Mouse (Mus musculus): ENCODE results near the gene Hist1h4d.
A peak's percentile ranks its signal among the peaks of the same experiment; 100 is the strongest.

The Hist1h4d gene

DNA sequence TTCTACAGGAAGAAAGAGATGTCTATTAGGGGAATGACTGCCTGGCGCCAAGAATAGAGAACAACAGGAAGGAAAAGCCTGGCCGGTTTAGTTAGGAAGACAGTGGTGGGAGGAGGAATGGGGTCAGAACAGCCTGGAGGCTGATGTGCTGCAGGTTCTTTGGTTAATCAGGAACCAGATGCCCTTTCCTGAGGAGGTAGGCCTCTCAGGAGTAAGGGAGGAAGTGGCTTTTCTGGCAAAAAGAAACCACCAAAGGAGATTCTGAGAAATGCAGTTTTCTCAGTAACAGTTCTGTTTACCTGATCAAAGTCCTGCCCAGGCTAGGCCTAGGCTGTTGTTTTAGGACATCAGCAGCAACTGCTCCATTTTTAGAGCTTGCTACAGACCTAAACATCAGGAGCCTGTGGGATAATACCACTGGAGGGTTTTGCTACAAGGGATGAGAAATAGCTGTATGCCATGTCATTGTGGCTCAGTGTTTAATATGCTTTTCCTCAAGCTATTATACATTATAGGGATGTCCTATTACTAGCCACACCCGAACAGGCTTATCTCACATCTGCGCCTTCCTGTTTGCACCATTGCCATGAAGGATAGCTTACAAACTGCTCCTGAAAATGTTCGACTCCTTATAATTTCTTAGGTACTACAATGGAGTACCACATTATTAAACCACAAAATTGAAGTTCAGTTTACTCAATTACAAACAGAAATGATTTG, 11.8 kb downstream of the Hist1h4d start:
- DNase-seq (ENCODE audit: low read depth, low spot score) = no peak

DNA sequence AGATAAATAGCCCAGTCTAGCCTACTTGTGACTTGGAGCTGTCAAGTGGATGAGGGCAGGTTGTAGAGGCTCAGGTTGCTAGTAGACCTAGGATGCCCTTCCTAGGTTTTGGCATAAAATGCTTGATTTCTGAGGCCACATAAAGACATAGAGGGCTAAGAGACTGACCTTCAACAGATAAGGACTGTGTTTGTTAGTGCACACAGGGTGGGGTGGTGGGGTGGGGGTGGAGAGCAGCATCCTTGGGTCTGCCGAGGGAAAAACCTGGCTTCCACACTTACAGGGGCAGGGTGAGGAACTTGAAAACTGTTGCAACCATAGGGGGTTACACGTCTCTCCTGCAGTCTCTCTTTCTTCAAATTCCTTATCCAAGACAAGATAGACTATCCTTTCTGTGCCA, 13.8 kb downstream of the Hist1h4d start:
- DNase-seq (ENCODE audit: low read depth, low spot score) = no peak

DNA sequence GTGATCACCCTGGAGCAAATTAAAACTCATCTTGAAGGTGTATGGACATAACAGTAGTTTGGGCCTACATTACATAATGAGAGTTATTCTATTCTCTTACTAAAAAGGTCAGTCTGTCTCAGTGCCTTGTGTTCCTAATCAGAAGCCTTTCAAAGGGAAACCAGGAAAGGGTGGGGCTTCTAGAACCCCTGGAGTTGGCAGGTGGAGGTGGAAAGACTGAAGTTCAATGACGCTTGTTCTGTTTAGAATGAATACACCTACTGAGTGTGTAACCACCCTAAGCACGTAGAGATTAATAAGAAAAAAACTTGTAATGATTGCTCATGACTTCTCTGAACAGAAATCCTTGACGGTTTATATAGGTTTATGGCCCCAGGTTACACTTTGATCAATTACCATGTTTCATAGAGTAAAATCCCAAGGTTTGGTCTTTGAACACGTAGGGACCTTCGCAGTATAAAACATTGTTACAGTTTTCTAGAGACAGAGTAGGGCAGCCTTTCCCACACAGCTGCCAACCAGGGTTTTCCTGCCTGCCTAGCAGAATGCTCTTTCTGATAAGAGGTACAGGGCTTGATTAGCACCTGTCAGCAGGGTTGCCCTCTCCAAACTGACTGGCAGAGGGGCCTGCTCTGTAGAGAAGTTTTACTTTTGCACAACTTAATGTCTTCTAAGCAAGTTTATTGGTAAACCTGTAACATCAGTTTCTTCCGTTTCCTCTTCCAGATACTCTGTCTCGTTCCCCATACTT, 14.4 kb downstream of the Hist1h4d start:
- DNase-seq (ENCODE audit: low read depth, low spot score) = no peak

DNA sequence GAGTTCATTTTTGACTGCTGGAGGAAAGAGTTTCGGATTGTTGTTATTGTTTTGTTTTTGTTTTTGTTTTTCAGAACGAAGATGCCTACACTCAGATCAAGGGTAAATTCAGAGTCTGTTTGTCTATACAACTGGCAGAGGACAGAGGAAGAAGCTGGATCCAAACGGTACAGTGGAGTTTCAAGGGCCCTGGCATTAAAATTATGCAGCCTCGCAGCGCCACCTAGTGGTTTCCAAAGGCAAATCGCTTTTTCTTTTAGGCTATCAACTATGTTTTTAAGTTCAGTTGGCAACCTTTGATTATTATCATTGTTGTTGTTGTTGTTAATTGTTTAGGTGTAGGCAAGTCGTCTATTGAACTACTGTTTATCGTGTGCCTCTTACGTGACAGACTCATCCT, 16.6 kb downstream of the Hist1h4d start:
- DNase-seq (ENCODE audit: low read depth, low spot score) = peak; percentile 88

DNA sequence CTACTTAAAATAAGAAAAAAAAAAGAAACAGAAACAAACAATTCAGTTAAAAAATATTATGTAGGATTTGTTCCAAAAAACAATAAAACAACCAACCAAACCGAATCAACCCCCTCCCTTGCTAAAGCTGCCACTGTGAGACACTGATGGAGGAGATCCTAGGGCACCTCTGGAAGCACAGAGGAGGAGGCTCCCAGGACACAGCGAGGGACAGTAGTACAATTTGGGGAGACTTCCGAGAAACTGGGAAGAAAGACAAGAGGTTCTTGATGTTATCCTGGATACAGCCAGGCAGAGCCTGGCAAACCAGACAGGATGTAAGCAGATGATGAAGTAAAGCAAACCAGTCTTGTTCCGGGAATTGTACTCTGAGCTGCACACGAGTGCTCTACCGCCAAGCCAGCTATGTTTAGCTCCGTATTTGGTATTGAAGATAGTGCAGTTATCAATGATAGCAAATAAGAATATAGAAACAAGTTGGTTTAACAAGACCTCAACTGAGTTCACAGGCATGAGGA, 21.8 kb downstream of the Hist1h4d start:
- no peak for DNase-seq (ENCODE audit: low read depth, low spot score)

DNA sequence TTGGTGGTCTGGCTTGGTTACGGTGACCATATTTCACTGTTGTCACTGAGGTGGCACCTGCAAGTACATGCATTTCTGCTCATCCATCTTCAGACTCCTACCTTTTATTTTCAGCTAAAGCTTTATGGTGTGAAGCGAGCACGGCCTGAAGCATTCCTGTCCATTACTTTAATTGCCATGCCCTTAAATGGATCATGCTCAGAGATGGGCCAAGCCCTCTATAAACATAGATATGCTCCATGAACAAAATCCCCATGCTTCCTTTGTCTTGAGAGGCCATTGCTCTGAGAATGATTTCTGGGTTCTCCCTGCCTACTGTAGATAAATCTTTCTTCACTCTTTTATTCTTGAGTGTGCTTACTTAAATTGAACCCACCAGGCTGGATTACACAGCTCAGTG, 23.1 kb downstream of the Hist1h4d start:
- DNase-seq (ENCODE audit: low read depth, low spot score) = no peak

DNA sequence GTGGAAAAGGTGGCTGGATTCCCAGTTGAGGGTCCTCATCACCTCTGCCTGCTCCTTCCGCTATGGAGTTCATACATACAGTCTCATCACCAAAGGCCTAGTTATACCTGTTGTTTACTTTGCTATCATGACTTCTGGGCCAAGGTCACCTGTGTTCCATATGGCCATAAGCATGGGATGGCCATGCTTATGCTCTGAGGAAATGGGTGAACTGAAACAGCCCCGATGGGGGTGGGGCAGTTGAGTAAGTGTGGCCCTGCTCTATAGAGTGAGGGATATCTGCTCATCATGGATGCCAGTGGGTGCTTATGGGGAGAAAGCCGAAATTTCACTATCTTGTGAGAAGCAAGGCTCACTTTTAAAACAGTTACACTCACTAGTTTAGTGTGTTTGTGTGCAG, 23.7 kb downstream of the Hist1h4d start:
- no peak for DNase-seq (ENCODE audit: low read depth, low spot score)

DNA sequence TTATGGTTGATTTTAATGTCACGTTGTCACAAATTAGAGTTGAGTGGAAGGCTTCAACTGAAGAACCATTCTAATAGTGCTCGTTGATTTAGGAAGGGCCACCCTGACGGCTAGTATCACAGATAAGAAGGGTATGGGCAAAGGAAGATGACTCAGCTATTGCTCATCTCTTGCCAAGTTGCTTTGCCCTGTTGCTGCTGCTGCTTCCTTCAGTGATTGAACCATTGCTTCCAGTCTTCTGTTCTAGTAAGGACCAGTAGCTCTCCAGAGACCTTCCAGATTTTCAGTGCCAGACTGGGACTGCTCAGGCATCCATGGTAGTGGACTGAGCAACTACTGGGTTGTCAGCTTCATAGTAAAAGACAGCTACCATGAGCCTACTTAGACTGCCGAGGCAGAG, 27.8 kb downstream of the Hist1h4d start:
- peak; percentile 29 for DNase-seq (ENCODE audit: low read depth, low spot score)

DNA sequence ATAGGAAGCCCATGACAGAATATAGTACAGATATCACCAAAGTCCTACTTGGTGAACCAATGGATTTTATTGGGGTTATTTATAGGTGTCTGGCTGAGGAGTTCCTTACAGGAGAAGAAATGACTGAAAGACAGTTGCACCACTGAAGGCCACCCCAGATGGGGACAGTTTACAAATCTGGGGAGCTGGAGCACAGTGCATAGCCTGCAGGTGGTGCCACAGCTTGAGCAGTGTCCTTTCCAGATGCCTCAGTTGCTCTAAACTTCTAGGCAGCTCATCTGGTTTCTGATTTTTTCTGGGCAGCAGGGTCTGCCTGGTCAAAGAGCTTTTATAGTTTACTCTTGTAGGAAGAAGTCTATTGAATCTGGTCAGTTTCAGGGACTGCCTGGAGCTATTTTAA, 28.4 kb downstream of the Hist1h4d start:
- no peak for DNase-seq (ENCODE audit: low read depth, low spot score)

DNA sequence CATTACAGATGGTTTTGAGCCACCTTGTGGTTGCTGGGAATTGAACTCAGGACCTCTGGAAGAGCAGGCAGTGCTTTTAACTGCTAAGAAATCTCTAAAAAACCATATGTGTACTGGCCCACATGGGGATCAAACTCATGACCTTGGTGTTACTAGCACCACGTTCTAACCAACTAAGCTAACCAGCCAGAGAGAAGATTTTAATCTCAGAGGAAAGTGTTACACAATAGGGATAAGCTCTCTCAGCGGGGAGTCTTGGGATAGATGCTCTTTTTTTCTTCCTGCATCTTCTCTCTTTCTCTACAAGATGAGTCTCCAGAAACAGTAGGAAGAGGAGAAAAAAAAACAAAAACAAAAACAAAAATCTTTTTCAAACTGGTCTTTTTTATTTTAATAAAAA, 29.0 kb downstream of the Hist1h4d start:
- no peak for DNase-seq (ENCODE audit: low read depth, low spot score)

DNA sequence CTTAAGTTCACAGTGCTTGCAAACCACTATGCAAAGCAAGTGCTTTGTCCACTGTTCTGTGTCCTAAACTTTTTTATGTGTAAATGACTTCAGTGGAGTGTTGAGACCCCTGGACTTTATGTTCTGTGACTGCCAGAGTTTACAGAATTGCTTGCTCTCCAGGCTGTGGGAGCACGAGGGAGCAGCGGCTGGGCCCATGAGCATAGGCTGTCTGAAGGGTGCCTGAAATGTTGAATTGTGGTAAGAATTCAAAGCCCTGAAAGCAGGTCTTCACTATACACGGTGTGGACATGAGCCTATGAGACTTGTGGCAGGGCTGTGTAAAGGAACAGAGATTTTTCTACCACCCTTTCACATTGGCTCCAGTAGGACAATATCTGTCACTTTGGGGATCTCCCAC, 30.2 kb downstream of the Hist1h4d start:
- DNase-seq (ENCODE audit: low read depth, low spot score) = no peak

DNA sequence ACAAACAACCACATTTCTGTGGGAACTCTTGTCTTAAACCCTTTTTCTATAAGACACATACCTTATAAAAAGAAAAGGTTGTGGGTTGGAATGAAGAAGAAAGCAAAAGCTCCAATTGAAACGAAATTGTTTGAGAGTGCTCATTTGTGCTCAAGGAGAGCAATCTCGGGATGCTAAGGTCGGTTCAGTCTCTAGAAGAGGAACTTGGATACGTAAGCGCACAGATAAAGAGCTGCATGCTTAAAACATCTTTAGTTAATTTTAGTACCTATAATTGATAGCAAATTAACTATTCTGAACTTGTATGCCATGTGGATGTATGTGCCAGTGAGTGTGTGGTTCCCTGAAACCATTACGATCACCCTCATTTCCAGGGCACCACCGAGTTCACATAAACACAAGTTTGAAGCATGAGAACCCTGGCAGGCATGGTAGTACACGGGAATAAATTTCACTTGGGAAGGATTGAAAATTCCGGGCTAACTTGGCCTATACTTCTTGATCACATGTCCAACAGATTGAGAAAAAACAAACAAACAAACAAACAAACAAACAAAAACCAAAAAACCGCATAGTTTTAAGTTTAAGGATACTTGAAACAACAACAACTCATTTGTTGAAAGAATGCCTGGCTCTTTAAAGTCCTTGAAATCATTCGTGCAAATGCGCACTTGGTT, 38.8 kb downstream of the Hist1h4d start:
- peak; percentile 13 for DNase-seq (ENCODE audit: low read depth, low spot score)

DNA sequence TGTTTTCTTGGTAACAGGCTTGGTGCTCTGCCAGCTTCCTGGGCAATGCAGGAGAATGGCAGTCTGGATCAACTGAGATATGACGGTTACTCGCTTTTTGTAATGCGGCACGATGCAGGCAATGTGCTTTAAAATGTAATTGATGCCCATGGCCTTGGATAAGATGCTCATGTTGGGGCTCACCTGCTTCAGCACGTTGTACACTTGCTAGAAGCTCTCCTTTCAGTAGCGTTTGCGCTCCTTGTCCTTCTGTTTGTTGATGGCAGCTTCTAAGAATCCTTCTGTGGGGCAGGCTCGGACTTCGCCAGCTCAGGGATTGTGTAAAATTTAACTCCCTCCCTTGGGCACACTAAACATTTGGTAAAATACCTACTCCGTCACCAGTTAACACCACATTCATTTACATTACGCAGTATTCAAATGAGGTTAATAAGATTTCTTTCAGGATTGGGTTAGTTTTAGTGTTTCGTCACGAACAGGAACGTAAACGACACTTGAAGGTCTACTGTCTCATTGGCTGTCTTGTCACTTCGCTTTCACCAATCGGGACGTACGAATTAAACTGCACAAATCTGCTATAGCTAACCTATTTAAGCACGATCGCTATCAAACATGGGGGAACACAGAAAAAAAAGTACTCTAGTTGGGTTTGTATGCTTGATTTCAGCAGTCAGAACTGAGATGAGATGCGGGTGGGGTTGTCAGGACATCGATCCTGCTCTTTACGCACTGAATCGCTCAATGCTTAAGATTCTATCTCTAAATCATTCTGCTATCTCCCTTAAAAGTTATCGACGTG, 39.5 kb downstream of the Hist1h4d start, which contains the start of gene Hist1h2be:
Gene Hist1h2be (minus strand): TSS at position 392 of the 799 bp plus-strand sequence.
- DNase-seq (ENCODE audit: low read depth, low spot score) = peak; percentile 97

DNA sequence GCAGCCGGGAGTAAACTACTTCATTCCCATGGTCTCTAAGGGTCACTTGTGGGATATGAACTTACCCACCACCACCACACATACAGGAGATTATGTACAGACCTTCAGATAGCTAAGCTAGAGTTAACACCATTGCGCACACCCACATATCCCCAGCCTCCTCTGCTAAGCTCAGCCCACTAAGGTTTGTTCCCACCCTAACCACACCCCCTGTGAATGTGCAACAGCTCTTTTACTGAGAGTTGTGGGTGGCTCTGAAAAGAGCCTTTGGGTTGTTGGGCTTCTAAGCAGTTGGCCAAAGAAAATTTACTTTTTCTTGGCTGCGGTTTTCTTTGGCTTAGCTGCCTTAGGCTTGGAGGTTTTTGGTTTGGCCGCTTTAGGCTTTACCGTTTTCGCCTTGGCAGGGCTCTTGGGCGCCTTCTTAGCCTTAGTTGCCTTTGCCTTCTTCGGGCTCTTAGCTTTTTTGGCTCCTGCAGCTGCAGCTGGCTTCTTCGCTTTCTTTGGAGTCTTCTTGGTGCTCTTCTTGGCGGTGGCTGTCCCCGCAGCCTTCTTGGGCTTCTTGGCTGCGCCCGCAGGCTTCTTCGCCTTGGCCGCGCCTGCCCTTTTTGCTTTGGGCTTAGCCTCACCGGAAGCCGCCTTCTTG, 40.3 kb downstream of the Hist1h4d start:
- peak; percentile 92 for DNase-seq (ENCODE audit: low read depth, low spot score)

DNA sequence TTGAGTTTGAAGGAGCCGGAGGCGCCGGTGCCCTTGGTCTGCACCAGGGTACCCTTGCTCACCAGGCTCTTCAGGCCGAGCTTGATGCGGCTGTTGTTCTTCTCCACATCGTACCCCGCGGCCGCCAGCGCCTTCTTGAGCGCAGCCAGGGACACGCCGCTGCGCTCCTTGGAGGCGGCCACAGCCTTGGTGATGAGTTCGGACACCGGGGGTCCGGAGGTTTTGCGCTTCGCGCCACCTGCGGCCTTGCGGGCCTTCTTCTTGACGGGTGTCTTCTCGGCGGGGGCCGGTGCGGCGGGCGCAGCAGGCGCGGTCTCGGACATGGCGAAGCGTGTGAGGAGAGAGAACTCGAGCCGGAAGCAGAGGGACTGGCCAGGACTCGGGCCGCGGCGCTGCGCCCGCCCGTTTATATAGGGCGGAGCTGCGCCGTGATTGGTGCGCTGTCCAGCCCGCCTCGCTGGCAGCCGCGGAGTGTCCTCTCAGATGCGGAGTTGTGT, 40.8 kb downstream of the Hist1h4d start, which contains the start of gene Hist1h1e:
Gene Hist1h1e (minus strand): TSS at position 384 of the 497 bp plus-strand sequence.
- peak; percentile 82 for DNase-seq (ENCODE audit: low read depth, low spot score)

DNA sequence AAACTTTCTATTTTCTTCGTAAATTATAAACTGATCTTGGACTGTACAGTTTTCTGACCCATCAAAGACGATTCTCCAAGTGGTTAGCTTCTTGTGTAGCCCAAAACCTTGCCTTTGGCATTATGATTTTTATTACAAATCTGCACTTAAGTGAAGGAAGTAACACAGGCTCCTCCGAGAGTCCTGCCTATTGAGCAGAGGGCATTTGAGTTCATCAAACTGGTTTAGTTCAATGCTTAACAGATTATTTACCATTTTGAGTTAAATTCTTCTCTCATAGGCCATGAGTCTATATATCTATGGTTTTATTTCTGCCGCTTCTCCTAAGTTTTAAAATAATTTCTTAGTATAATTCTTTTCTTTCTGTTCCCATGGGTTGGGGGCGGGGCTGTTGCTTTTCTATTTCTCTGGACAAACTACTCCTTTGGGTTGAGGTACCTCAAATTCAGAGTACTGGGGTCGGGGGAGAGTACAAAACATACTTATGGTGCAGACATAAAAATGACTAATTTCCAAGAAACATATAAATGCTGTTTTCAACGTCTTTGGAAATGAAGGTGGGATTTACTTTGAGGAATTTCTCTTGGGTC, 41.6 kb downstream of the Hist1h4d start:
- peak; percentile 42 for DNase-seq (ENCODE audit: low read depth, low spot score)

DNA sequence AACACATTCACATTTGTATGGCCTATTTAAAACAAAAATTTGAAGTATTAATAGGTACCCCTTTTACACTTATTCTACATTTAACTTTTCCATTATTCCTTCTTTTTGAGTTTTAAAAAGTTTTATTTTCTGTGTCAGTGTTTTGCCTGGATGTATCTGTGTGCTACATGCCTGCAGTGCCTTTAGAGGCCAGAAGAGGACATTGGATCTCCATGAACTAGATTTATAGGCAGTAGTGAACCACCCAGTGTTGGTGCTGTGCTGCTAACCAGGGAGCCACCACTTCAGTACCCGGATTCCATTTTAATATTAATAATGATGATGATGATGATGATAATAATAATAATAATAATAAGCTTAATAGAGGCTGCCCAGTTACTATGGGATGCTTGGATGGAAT, 49.3 kb downstream of the Hist1h4d start:
- peak; percentile 62 for DNase-seq (ENCODE audit: low read depth, low spot score)
